Mouse (Mus musculus) urinary bladder, postnatal 25 days (tissue): Measurements from ENCODE around the gene Vmn1r4.

Experiments used
- DNase-seq: peaks from one replicate; pipeline ENCODE4 v3.0.0; 2022; ENCODE audit warnings: low spot score

The Vmn1r4 gene

DNA sequence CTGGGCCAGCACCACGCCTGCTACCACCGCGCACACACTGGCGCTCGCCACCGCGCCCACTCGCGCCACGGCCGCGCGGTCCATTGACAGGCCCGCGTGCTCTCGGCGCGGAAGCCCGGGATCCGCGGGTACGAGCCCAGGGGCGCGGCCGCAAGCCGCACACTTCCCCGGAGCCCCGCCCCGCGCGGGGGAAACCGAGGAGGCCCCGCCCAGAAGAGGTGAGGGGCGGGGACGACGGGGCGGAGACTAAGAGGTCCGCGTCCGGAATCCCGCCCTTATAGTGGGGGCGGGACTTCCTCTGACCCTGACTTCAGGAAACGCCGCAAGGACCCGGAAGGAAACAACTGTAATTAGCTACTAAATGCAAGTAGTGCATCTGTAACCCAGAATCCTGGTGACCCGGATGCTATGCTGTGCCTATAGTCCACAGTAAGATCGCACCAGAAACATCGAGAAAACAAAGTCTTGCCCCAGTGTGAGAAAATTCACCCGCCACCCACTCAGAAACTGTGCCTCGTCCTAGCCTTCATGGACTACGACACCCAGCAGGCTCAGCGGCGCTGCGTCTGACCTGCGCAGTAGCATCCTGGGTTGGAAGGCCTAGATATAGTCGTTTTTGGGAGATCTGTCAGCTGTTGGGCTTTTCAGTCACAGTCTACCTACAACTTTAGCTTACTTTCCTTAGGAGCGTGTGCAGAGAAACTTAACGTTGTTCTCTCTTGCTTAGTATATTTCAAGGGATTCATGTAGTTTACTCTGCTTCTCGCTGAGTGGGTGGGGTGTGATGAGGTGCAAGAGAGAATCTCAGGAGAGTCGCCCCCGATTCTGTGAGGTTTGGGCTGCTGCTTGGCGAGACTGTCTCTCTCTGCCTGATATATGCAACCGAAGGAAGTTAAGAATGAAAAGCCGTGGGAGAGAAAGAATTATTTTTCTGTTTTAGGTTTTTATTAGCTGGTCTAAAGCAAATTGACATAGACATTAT lies at the start of gene Vmn1r4, which contains the start of gene Nt5c3:
TSS of gene Vmn1r4 (plus strand) at position 290 of the 982 bp plus-strand sequence.
TSS of gene Nt5c3 (minus strand) at position 207 of the 982 bp plus-strand sequence.
- peak; percentile 90 for DNase-seq

DNA sequence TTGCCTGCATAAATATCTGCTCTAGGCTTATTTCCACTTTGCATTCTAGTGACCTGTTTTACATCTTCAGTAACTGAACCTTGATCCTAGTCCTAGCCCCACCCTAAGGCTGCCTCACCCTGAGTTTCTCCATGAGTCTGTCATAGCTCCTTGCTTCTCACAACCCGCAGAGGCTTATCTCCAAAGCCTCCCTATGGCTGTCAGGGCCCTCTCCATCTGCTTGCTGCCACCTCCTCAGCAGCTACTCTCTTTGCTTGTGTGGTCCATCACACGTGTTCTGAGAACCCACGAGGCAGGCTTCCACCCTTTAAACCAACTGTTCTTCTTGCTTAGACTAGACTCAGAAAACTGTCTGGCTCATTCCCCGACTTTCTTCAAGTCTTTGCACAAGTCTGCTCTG lies 46.9 kb upstream of the Vmn1r4 start:
- DNase-seq, result no peak

DNA sequence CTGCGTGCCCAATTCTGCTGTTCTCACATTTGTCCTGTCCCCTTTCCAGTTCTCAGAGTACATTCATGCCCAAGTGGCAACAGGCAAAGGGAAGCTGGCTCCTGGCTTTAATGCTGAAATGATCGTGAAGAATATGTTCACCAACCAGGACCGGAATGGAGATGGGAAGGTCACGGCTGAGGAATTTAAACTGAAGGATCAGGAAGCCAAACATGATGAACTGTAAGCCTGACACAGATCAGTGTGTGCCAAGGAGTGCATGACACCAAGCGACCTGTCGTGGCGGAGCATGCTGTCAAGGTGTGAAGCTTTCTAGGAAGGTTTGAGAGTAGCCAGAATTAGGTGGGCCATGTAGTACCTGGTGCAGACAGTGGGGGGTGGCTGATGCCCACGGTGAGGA lies 45.8 kb upstream of the Vmn1r4 start:
- no peak for DNase-seq

DNA sequence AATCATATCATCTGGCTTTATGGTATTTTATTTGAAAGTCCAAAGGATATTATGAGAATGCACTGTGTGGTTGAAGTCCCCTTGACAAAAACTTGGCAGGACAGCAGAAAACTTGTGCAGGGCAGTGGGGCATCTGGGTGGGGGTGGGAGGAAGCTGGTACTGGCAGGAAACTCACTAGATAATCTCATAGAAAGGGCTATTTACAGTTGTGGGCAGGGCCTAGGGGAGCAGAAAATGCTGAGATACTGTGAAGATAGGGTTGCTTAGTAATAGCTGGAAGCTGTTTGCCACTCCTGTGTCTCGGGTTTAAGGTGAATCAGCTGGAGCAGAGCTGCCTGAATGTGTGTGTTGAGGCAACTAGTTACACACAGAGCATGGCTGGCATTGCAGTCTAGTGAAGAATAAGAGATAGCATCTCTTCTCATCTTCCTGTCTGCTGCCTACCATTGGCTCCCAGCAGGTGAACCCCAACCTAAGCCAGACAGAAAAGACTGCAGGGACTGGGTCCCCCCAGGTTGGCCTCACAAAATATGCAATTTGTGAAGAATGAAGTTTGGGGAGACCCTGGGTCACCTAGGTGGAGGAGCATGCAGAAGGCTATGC lies 44.4 kb upstream of the Vmn1r4 start:
- DNase-seq, result no peak

GRCm38 (mm10) chr6:56888561-56888960 lies 35.3 kb upstream of the Vmn1r4 start:
- no peak for DNase-seq

- no peak for DNase-seq
These were observed 33.1 kb upstream of the Vmn1r4 start for GRCm38 (mm10) chr6:56890762-56891161.

- no peak for DNase-seq
These were observed 24.2 kb upstream of the Vmn1r4 start for GRCm38 (mm10) chr6:56899601-56900000.

DNA sequence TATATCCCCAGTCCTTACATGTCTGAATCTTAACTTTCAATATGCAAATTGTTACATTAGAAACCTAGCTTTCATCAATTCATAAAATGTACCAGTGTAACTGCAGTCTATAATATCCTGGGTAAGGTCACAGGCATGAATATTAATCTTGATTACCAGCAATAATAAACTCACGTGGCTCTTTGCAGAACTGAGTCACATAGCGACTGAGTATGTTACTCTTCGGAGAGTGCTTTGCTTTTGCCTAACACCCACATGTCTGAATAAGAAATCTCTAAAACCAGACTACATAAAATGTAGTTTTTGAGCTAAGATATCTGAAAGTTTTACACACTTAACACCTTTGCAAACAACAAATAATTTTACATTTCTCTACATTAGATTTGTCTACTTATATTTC lies 22.5 kb upstream of the Vmn1r4 start:
- DNase-seq, result no peak

GRCm38 (mm10) chr6:56901824-56902386 lies 21.9 kb upstream of the Vmn1r4 start:
- DNase-seq, result peak; percentile 57

DNA sequence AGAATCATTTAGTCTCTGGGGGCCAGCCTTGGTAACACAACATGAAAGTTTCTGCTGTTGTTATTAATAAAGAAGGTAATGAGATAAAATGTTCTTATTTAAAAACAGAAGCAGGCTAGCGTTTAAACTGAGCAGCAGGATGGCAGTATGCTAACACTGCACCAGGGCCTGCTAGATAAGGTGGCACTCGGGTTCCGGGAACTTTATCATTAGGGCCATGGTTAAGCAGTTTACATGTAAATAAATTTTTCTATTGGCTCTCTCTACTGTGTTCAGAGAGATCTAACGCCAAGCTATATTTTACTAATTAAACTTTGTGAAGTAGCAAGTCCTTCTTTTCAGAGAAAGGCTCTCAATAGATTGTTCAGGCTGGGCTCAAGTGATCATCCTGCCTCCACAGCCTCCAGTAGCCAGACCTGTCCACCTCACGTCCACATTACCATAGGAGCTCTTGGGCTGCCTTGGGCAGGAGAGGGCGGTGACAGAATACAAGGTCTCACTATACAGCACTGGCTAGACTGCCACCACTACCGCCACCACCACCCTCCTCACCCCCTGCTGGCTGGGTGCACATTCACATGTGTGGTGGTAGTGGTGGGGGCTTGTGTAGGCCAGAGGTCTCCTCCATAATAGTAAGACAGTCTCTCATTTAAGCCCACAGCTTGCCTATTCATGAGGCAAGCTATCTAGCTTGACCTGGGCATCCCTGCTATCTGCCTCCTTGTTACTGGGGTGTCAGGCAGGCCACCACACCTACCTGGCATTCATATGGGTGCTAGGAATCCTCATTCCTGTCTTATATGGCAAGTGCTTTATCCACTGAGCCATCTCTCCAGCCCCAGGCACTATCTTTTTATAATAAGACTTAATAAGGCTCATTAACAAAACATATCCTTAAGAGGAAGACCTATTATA lies 21.0 kb upstream of the Vmn1r4 start:
- no peak for DNase-seq

DNA sequence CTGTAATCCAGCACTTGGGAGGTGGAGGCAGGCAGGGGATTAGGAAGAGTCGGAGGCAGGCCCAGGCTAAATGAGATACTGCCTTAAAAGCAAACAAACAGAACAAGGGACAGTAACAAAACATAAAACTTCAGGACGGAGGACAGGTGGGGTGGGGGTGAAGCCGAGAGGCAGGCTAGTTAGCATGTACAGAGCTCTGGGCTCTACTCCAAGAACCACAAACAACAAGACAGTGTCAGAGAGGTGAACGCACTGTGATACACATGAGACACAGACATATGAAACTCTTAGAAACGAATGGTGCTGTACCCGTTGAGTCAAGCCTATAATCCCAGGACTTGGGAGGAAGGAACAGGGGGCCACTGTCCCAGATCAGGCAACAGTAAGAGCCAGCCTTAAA lies 20.0 kb upstream of the Vmn1r4 start:
- DNase-seq, result no peak

DNA sequence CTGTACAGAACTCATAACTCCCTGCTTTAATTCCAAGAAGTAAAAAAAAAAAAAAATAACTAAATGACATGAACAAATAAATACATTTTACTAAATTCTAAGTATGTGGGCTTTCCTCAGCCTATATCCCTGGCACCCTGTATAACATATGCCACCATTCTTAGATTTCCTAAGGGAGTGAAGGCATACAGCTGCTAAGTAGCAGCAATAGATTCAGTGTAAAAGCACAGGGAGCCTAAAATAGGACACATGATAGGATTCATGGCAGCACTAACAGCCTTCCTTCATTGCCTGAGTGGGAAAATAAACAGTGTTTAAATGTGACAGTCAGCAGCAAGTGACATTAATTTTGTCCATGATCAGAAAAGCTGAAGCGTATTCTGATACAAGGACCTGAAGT lies 19.5 kb upstream of the Vmn1r4 start:
- no peak for DNase-seq

DNA sequence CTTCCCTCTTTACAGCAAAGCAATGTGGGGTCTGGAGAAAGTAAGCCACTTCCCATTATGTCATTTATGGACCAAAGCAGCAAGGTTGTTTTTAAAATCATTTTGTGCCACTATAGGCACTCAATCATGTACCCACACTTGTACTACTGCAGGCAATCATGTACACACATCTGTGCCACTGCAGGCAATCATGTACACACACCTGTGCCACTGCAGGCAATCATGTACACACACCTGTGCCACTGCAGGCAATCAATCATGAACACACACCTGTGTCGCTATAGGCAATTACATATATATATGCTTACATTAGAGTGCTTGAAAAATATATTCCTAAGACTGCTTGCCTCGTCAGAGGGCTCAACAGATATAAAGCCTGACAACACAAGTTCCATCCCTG lies 18.8 kb upstream of the Vmn1r4 start:
- no peak for DNase-seq

GRCm38 (mm10) chr6:56905486-56905885 lies 18.3 kb upstream of the Vmn1r4 start:
- no peak for DNase-seq

GRCm38 (mm10) chr6:56906121-56906846 lies 17.5 kb upstream of the Vmn1r4 start:
- DNase-seq, result no peak

DNA sequence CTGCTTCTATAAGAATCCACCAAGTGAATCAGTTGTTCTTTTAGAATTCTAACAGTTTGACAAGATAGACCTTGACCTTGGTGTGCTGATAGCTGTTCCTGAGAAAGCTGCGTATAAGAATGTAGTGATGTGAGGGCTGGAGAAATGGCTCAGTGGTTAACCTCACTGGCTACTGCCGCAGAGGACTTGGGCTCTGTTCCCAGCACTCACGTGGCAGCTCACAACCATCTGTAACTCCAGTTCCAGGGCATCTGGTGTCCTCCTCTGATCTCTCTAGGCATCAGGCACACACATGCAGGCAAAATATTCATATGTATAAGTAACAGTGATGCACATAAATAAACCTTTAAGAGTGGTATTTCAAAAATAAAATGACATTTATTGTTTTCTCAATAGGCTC lies 15.8 kb upstream of the Vmn1r4 start:
- DNase-seq, result no peak

DNA sequence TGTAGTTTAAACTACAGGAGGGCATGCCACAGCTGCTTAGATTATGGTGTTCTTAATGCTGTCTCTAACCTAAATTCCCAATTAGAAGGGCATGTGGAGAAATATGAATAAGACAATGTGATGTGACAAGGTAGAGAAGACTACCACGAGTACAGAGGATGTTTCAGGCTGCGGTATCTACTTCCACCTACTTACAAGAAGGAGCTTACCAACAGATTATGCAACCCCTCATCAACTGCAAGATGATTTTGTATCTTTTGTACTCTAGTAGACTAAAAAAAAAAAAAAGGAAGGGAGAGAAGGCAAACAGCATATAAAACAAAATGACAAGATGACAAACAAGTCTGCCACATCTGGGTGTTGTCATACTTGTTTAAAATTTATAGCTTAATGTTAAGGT lies 15.4 kb upstream of the Vmn1r4 start:
- no peak for DNase-seq

DNA sequence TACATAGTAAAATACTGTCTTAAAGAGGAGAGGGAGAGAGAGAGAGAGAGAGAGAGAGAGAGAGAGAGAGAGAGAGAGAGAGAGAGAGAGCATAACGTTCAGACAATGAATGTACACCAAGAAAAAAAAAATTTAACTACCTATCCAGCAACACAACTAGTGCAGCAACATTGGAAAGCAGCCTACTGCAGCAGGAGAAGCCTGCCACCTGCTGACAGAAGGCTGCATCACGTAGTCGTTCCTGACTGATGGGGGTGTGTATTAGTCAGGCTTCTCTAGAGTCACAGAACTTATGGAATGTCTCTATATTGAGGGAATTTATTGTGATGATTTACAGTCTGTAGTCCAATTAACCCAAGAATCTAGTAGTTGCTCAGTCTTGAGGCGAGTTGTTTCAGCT lies 14.9 kb upstream of the Vmn1r4 start:
- peak; percentile 50 for DNase-seq

- DNase-seq, result no peak
These were observed 12.9 kb upstream of the Vmn1r4 start for GRCm38 (mm10) chr6:56910910-56911309.

GRCm38 (mm10) chr6:56913092-56913858 lies 10.5 kb upstream of the Vmn1r4 start:
- DNase-seq, result no peak
